Mouse (Mus musculus) layer of hippocampus, postnatal 10 days (tissue): Measurements from ENCODE around the gene Nup98. TPM values are rescaled to one million over a fixed set of nuclear protein-coding genes. Genes with fewer than 3 reads are reported as not detected.

Experiments used
- DNase-seq, 2 experiments: peaks; one replicate each; pipeline ENCODE4 v3.0.0; 2021; ENCODE audit warnings: low spot score in 2 of 2
- total RNA-seq, 2 experiments: library from RNA; stranded (reverse); gene quantifications; 2 replicates each; pipeline ENCODE4 v1.2.3; 2021

Nup98 gene
- total RNA-seq, 2 experiments from 2014 or later = 33.3 to 34.0 TPM

- no peak for DNase-seq
Observed at GRCm38 (mm10) chr7:102233059-102233458, 23.1 kb upstream of the Nup98 start.

- no peak for DNase-seq
Observed at GRCm38 (mm10) chr7:102229814-102230213, 19.8 kb upstream of the Nup98 start.

GRCm38 (mm10) chr7:102228049-102228670, 18.2 kb upstream of the Nup98 start:
- DNase-seq = no peak

GRCm38 (mm10) chr7:102226051-102226450, 16.1 kb upstream of the Nup98 start:
- DNase-seq = no peak

GRCm38 (mm10) chr7:102223883-102224738, 14.1 kb upstream of the Nup98 start:
- no peak for DNase-seq

GRCm38 (mm10) chr7:102222830-102223556, 13.0 kb upstream of the Nup98 start:
- peak; percentile 56 to 77 for DNase-seq

GRCm38 (mm10) chr7:102222336-102222735, 12.4 kb upstream of the Nup98 start:
- DNase-seq = no peak

- DNase-seq = no peak
Observed at GRCm38 (mm10) chr7:102221899-102222298, 11.9 kb upstream of the Nup98 start.

- no peak for DNase-seq
Observed at GRCm38 (mm10) chr7:102211071-102211470, 1.1 kb upstream of the Nup98 start.

- no peak for DNase-seq
Observed at GRCm38 (mm10) chr7:102208806-102209363, 1.1 kb downstream of the Nup98 start.

GRCm38 (mm10) chr7:102205646-102206045, 4.3 kb downstream of the Nup98 start:
- no peak for DNase-seq

- no peak for DNase-seq
Observed at GRCm38 (mm10) chr7:102204296-102204857, 5.6 kb downstream of the Nup98 start.

GRCm38 (mm10) chr7:102200996-102201785, 8.8 kb downstream of the Nup98 start:
- no peak for DNase-seq

- no peak for DNase-seq
Observed at GRCm38 (mm10) chr7:102200576-102200975, 9.4 kb downstream of the Nup98 start.

- DNase-seq = no peak
Observed at GRCm38 (mm10) chr7:102192356-102192755, 17.6 kb downstream of the Nup98 start.

- DNase-seq = no peak
Observed at GRCm38 (mm10) chr7:102183849-102184248, 26.1 kb downstream of the Nup98 start.

GRCm38 (mm10) chr7:102170300-102170699, 39.7 kb downstream of the Nup98 start:
- no peak for DNase-seq

GRCm38 (mm10) chr7:102153691-102154090, 56.3 kb downstream of the Nup98 start:
- DNase-seq = no peak

GRCm38 (mm10) chr7:102137898-102138297, 72.1 kb downstream of the Nup98 start:
- DNase-seq = no peak

GRCm38 (mm10) chr7:102137464-102137863, 72.5 kb downstream of the Nup98 start:
- DNase-seq = peak; percentile 27 to 33
